Mouse (Mus musculus) lung, postnatal 0 days (tissue): ENCODE results near the gene Cd2ap.

ENCODE experiments used
- CTCF ChIP-seq: IDR thresholded peaks from 2 replicates; pipeline ENCODE4 v1.5.1; 2016; ENCODE audit warnings: antibody characterized with exemption, mild to moderate bottlenecking
- EP300 ChIP-seq: IDR thresholded peaks from 2 replicates; pipeline ENCODE4 v1.6.1; 2016; ENCODE audit warnings: antibody characterized with exemption, mild to moderate bottlenecking, control low read depth

DNA sequence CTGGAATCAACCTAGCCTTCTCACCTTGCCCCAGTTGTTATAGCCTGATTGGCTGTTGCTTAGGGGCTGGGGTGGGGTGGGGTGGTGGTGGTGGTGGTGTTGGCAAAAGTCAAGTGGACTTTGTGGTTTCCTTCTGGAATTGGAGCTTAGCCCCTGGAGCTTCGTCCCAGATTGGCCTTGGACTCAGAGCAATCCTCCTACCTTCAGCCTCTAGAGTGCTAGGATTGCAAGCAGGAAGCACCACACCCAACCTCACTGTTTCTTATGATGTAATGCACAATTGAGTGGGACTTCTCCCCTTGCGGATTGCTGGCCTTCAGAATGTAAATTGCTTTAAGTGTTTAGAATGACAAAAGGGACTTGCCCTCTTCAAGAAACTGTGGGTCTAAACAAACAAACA lies 24.3 kb upstream of the Cd2ap start:
- TF ChIP-seq CTCF (no peak), EP300 (0 out of 2 replicates have a peak, but pooled peaks have one; percentile 27)
